Mouse (Mus musculus): Measurements from ENCODE around the gene Rd3l. TPM values are rescaled to one million over a fixed set of nuclear protein-coding genes. Genes with fewer than 3 reads are reported as not detected.

The Rd3l gene
- total RNA-seq, 2 experiments from 2014 or later, result not detected

- no peak for ATAC-seq (replicated peaks; ENCODE audit: low FRiP score, low TSS enrichment, poor library complexity, severe bottlenecking)
These were observed 48.6 kb downstream of the Rd3l start for GRCm38 (mm10) chr12:111932513-111932912.

- no peak for ATAC-seq (replicated peaks; ENCODE audit: low FRiP score, low TSS enrichment, poor library complexity, severe bottlenecking)
These were observed 49.6 kb downstream of the Rd3l start for GRCm38 (mm10) chr12:111931411-111932025.

Other genes starting within 250 kb of the Rd3l start
- gene Klc1, start 222.5 kb downstream of the Rd3l start, total RNA-seq (2014; fragmentation: Nextera tagmentation), result 35.3 and 58.3 TPM in 2 replicates
- 28.3 and 36.1 TPM in 2 replicates for gene Klc1, start 222.5 kb downstream of the Rd3l start, total RNA-seq (2017)
- gene Xrcc3, start 167.4 kb downstream of the Rd3l start, total RNA-seq (2014; fragmentation: Nextera tagmentation), result 32.1 and 34.7 TPM in 2 replicates
- 6.7 and 11.2 TPM in 2 replicates for gene Xrcc3, start 167.4 kb downstream of the Rd3l start, total RNA-seq (2017)
- 7.3 and 20.4 TPM in 2 replicates for gene Zfyve21, start 167.1 kb downstream of the Rd3l start, total RNA-seq (2014; fragmentation: Nextera tagmentation)
- 5.4 and 9.6 TPM in 2 replicates for gene Zfyve21, start 167.1 kb downstream of the Rd3l start, total RNA-seq (2017)
- gene Ppp1r13b, start 73.2 kb downstream of the Rd3l start, total RNA-seq (2014; fragmentation: Nextera tagmentation), result 6.7 and 8.2 TPM in 2 replicates
- gene Ppp1r13b, start 73.2 kb downstream of the Rd3l start, total RNA-seq (2017), result 6.0 and 7.1 TPM in 2 replicates
- gene Atp5mpl, start 14.3 kb downstream of the Rd3l start, total RNA-seq (2014; fragmentation: Nextera tagmentation), result 536 and 684 TPM in 2 replicates
- gene Atp5mpl, start 14.3 kb downstream of the Rd3l start, total RNA-seq (2017), result 637 and 817 TPM in 2 replicates
- not detected in 2 replicates for gene Tdrd9, start 9.8 kb downstream of the Rd3l start, total RNA-seq (2014; fragmentation: Nextera tagmentation)
- gene Tdrd9, start 9.8 kb downstream of the Rd3l start, total RNA-seq (2017), result not detected in 2 replicates
- gene Aspg, start 125.4 kb upstream of the Rd3l start, total RNA-seq (2014; fragmentation: Nextera tagmentation), result not detected in 2 replicates
- not detected in 2 replicates for gene Aspg, start 125.4 kb upstream of the Rd3l start, total RNA-seq (2017)
- not detected in 2 replicates for gene Kif26a, start 164.9 kb upstream of the Rd3l start, total RNA-seq (2014; fragmentation: Nextera tagmentation)
- gene Kif26a, start 164.9 kb upstream of the Rd3l start, total RNA-seq (2017), result not detected in 2 replicates

Data from megakaryocyte-erythroid progenitor cell, adult 5-6 weeks (primary cell).